Mouse (Mus musculus) kidney, embryonic 14.5 days (tissue): ENCODE measurements around the gene Cisd3. TPM values are rescaled to one million over a fixed set of nuclear protein-coding genes. Genes with fewer than 3 reads are reported as not detected.

Experiments used
- ATAC-seq: fragments of 200-750 bp; cut with Nextera tagmentation; 2 replicates; pipeline ENCODE4 v1.8.0; 2017; ENCODE audit warnings: moderate number of reproducible peaks, mild to moderate bottlenecking, moderate TSS enrichment, moderate library complexity; ENCODE audit not compliant: low FRiP score, low TSS enrichment
- H3K27ac ChIP-seq: fragments of 300-500 bp; sonication (generic); 2 replicates; pipeline ENCODE4 v1.5.1; 2014; ENCODE audit warnings: low read depth, mild to moderate bottlenecking, low read length, moderate library complexity, mixed read lengths
- H3K27me3 ChIP-seq: fragments of 300-500 bp; sonication (generic); 2 replicates; pipeline ENCODE4 v1.6.1; 2014; ENCODE audit warnings: mild to moderate bottlenecking, low read length; ENCODE audit not compliant: control insufficient read depth, insufficient read depth
- H3K36me3 ChIP-seq: fragments of 300-500 bp; sonication (generic); 2 replicates; pipeline ENCODE4 v1.6.1; 2014; ENCODE audit warnings: low read length, mixed read lengths; ENCODE audit not compliant: control insufficient read depth, insufficient read depth
- H3K4me1 ChIP-seq: fragments of 300-500 bp; sonication (generic); 2 replicates; pipeline ENCODE4 v1.6.1; 2014; ENCODE audit warnings: low read length, mixed read lengths; ENCODE audit not compliant: control insufficient read depth, insufficient read depth
- H3K4me2 ChIP-seq: fragments of 300-500 bp; sonication (generic); replicated peaks from 2 replicates; pipeline ENCODE4 v1.6.1; 2014; ENCODE audit warnings: low read depth, mild to moderate bottlenecking, low read length
- H3K4me3 ChIP-seq: fragments of 300-500 bp; sonication (generic); 2 replicates; pipeline ENCODE4 v1.5.1; 2014; ENCODE audit warnings: mild to moderate bottlenecking, low read length
- H3K9ac ChIP-seq: fragments of 300-500 bp; sonication (generic); 2 replicates; pipeline ENCODE4 v1.6.1; 2014; ENCODE audit warnings: low read depth, mild to moderate bottlenecking, low read length, moderate library complexity
- H3K9me3 ChIP-seq: fragments of 300-500 bp; sonication (generic); 2 replicates; pipeline ENCODE4 v1.6.1; 2016; ENCODE audit warnings: low read length; ENCODE audit not compliant: control insufficient read depth
- WGBS: fragments of 180-500 bp; shearing (Covaris S2); extraction: QIAGEN DNeasy Blood & Tissue Kit; methylation state at CpG from one replicate; pipeline ENCODE4 v1.1.7; 2014; 5-methylcytosine and 5-hydroxymethylcytosine counted together
- polyA plus RNA-seq: library from polyadenylated mRNA; unstranded; fragments of >200 nt; fragmentation: Nextera tagmentation; extraction: Ambion mirVana; gene quantifications from 2 replicates; pipeline ENCODE4 v1.2.1, GENCODE M21; 2014

Cisd3 gene
- polyA plus RNA-seq, 1 experiment from 2014 or later: 30.5 TPM

DNA sequence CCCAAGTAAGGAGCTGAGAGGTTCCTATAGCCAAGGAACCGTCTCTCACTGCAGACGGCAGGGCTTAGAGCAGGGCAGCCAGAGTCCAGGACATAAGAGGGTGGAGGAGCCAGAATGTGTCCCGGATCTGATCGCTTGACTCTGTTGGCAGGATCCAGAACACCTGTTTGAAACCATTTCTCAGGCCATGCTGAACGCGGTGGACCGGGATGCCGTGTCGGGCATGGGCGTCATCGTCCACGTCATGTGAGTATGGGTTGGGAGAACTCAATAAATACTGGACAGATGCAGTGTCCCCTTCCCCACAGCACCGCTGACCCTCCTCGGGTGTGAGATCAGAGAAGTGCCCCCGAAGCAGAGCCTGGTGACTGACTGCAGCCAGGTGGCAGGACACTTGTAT lies 26.7 kb downstream of the Cisd3 start:
- no peaks in the 10 kb centered on the region for H3K9me3 ChIP-seq
- H3K27ac ChIP-seq: no peak overlapping the region
- peaks cover 48% of the 10 kb centered on the region for H3K36me3 ChIP-seq
- no peak overlapping the region for H3K9ac ChIP-seq
- no peak overlapping the region for H3K4me2 ChIP-seq
- H3K4me3 ChIP-seq: no peak overlapping the region
- no peaks in the 10 kb centered on the region for H3K4me1 ChIP-seq
- WGBS: 91% methylated on average over 15 of the region's 15 CpGs
- no peaks in the 10 kb centered on the region for H3K27me3 ChIP-seq
- no peak for ATAC-seq

DNA sequence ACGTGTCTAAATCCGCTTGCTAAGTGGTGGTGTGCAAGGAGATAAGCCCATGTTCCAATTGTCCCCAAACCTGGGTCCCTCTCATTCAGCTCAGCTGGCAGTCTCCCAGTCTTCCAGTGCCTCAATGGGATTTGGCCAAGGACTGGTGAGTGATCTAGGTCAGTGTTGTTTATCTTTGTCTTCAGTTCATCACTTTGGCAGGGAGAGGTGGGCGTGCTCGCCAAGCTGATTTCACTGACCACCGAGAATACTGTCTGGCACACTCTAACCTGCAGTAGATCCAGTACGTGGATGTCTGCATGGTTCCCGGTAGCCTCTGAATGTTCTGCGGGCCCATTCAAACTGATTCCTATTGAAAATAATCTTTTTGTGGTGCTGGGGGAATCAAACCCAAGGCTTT lies 28.3 kb downstream of the Cisd3 start:
- no peak for ATAC-seq
- no peak overlapping the region for H3K27ac ChIP-seq
- WGBS: 89% methylated on average over 8 of the region's 8 CpGs
- H3K4me2 ChIP-seq: no peak overlapping the region
- no peak overlapping the region for H3K4me3 ChIP-seq
- no peaks in the 10 kb centered on the region for H3K27me3 ChIP-seq
- H3K9me3 ChIP-seq: no peaks in the 10 kb centered on the region
- no peak overlapping the region for H3K9ac ChIP-seq
- H3K4me1 ChIP-seq: no peaks in the 10 kb centered on the region
- peaks cover 55% of the 10 kb centered on the region for H3K36me3 ChIP-seq

DNA sequence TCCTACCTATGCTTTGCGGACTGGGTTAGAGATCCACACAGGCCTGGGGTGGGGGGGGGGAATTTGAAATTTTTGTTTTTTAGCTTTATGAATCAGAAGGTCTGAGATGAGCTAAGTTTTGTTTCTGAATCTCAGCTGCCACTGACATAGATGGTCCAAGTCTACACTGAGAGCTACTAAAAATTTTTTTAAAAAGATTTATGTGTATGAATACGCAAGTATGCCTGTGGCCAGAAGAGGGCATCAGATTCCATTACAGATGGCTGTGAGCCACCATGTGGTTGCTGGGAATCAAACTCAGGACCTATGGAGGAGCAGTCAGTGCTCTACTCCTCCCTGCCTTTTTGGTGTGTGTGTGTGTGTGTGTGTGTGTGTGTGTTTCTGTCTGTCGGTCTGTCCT lies 28.7 kb downstream of the Cisd3 start:
- Histone ChIP-seq H3K36me3 (peaks cover 55% of the 10 kb centered on the region), H3K27ac (no peak overlapping the region), H3K27me3 (no peaks in the 10 kb centered on the region), H3K9me3 (no peaks in the 10 kb centered on the region), H3K4me2 (no peak overlapping the region), H3K9ac (no peak overlapping the region), H3K4me3 (no peak overlapping the region), H3K4me1 (no peaks in the 10 kb centered on the region)
- no peak for ATAC-seq
- 90% methylated on average over 3 of the region's 3 CpGs for WGBS

DNA sequence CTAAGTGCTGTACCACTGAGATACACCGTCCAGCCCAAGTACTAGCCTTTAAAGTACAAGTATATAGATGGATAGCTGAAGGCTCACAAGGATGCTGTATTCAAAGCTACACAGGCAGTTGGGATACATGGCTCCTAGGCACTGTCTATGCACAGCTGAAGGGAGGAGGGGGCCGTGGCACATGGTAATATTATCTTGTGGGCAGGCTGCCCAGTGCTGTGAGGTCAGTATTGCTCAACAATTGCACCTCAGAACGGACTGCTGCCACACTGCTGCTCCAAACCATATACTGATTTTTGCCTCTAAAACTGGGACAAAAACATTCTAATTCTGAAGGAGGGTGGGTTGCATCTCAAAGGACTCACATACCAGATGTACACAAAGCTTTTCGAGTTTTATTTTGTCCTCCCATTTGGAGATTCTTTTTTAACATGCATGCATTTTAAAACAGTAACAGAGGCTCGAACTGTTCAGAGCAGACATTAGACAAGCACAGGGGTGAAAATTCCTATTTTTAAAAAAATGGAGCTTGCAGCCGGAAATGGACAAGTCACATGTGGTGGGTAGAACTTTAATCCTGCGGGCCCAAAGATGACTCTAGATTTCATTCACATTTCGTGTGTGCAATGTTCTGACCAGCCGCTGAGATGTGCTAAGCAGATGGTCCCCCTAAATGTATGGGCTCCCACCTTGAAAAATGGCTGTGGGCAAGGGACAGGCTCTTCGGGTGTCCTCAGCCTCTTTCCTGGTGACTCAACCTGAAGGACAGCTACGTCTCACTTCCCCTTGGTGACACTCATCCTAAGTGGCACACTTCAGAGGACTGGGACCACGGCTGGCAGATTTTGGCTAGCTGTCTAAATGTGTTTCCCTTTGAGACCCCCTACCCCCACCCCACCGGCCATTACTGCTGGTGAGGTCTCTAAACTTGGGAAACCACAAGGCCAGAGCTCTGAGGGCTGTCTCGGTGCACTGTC lies 29.4 kb downstream of the Cisd3 start:
- Histone ChIP-seq H3K9ac (no peak overlapping the region), H3K27ac (no peak overlapping the region), H3K27me3 (no peaks in the 10 kb centered on the region), H3K4me3 (no peak overlapping the region), H3K36me3 (peaks cover 61% of the 10 kb centered on the region), H3K4me1 (no peaks in the 10 kb centered on the region), H3K9me3 (no peaks in the 10 kb centered on the region), H3K4me2 (no peak overlapping the region)
- ATAC-seq: no peak
- whole genome bisulfite sequencing: 88% methylated on average over 14 of the region's 14 CpGs

DNA sequence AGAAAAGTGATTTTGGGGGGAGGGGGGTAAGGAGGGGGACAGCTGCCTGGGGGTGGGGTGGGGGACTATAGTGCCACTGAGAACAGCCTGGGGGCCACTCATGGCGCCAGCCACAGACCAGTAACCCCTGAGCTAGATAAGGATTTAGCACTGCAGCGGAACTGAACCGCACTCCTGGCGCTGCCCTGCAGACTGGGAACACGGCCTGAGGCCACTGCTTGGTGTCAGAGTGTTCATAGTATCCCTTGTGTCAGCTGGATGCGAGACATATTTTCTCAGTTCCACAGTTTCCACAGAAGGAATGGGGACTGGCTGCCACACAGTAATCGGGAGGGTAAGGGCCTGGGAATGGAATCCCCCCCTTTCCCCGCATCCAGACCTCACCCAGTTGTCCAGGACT lies 30.4 kb downstream of the Cisd3 start:
- no peaks in the 10 kb centered on the region for H3K4me1 ChIP-seq
- ATAC-seq: no peak
- no peaks in the 10 kb centered on the region for H3K9me3 ChIP-seq
- no peak overlapping the region for H3K27ac ChIP-seq
- peaks cover 70% of the 10 kb centered on the region for H3K36me3 ChIP-seq
- H3K4me3 ChIP-seq: no peak overlapping the region
- 84% methylated on average over 8 of the region's 8 CpGs for WGBS
- no peak overlapping the region for H3K9ac ChIP-seq
- H3K27me3 ChIP-seq: no peaks in the 10 kb centered on the region
- no peak overlapping the region for H3K4me2 ChIP-seq

DNA sequence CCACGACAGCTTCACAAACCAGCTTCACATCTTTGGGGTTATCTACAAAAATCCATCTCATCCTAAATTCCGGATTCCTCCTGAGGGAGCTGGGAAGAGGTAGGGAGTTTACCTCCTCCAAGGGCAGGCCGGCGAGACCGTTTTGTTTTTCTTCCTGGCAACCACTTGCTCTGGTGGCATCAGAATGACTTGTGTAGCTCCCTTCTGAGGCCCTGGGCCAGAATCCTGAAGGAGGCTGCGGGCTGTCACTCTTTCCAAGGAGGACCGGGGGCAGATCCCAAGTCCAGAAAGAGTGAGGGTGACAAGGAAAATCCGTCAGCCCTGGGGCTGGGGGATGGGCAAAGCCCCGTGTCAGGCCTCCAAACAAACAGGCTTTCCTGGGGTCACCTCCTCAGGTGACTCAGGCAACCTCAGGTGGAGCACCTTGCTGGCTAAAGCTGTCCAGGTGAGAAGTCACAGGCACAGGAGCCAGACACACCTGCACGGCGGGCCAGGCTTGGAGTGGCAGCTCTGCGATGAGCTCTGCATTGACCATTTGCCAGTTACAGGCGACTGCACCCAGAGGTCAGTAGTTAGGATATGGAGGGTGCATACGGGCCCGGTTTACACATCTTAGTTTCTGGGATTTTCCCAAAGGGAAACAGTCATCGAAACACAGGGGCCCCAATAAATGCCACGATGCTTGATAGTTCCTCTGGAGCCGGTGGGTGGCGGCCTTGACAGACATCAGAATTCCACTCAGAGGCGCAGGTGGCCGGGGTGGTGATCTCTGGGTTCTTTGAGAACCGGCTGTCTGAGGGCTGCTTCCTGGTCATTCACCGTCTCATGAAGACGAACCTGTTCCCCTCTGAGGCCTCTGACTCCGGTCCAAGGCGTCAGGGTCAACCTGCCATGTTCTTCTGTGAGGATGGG lies 32.0 kb downstream of the Cisd3 start:
- Histone ChIP-seq H3K27ac (no peak overlapping the region), H3K27me3 (no peaks in the 10 kb centered on the region), H3K4me1 (no peaks in the 10 kb centered on the region), H3K9ac (no peak overlapping the region), H3K9me3 (no peaks in the 10 kb centered on the region), H3K4me3 (no peak overlapping the region), H3K4me2 (no peak overlapping the region), H3K36me3 (peaks cover 72% of the 10 kb centered on the region)
- 83% methylated on average over 26 of the region's 26 CpGs for WGBS
- no peak for ATAC-seq

DNA sequence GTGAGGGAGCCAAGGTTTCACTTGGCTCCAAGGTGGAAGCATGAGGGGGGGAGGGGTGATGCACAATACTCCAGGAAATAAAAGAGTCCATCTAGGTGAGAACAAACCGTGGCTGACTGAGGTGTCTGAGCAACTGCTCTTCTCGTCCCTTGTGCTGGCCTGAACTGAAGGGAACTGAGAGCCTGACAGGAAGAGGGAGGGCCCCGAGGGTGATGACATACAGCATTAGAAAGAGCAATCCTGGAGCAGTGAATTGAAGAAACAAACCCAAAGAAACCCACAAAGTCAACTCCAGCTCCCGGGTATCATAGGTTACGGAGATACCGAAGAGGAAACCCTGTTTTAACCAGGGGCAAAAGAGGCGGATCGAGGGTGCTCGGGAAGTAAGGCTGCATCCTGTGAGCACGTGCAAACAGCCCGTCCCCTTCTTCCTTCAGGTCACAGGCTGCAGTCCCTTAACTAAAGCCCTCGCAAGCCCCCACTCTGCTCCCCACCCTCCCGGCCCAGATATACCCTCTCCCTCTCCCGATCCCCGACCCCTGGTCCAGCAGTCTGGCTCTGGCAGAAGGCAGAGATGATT lies 32.7 kb downstream of the Cisd3 start:
- H3K4me3 ChIP-seq: no peak overlapping the region
- H3K36me3 ChIP-seq: peaks cover 68% of the 10 kb centered on the region
- H3K9me3 ChIP-seq: no peaks in the 10 kb centered on the region
- 76% methylated on average over 15 of the region's 15 CpGs for WGBS
- H3K4me1 ChIP-seq: no peaks in the 10 kb centered on the region
- ATAC-seq: no peak
- no peak overlapping the region for H3K27ac ChIP-seq
- H3K4me2 ChIP-seq: no peak overlapping the region
- H3K27me3 ChIP-seq: no peaks in the 10 kb centered on the region
- H3K9ac ChIP-seq: no peak overlapping the region

DNA sequence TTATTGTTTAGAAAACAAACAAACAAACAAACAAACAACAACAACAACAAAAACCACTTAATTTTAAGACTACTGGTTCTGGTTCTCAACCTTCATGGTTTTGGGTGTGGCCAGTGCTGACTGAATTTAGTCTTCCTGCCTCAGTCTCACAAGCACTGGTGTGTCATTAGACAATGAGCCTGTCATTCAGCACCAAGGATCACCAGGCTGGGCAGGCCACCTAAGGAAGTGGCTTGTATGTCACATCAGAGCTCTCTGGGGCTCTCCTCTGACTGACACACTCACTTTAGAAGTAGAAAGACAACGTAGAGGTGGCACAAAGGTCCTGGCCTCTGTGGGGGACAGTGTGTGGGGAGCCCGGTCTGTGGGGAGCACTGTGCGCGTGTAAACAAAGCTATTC lies 33.4 kb downstream of the Cisd3 start:
- Histone ChIP-seq H3K36me3 (peaks cover 68% of the 10 kb centered on the region), H3K4me1 (no peaks in the 10 kb centered on the region)

More for the DNA sequence above, 33.4 kb downstream of the Cisd3 start:
- ATAC-seq: no peak
- H3K9me3 ChIP-seq: no peaks in the 10 kb centered on the region
- no peak overlapping the region for H3K27ac ChIP-seq
- no peak overlapping the region for H3K9ac ChIP-seq
- no peaks in the 10 kb centered on the region for H3K27me3 ChIP-seq
- no peak overlapping the region for H3K4me3 ChIP-seq
- H3K4me2 ChIP-seq: no peak overlapping the region
- WGBS: 87% methylated on average over 4 of the region's 4 CpGs
